Mouse (Mus musculus) lung, postnatal 25 days (tissue): ENCODE results near the gene Dna2.
"Not testable (repeated sequence)": the region's sequence is repeated elsewhere in the genome, so short reads cannot be mapped to it uniquely, and the experiment has no call there.

Source experiments
- DNase-seq: peaks from one replicate; pipeline ENCODE4 v3.0.0; 2022; ENCODE audit warnings: low spot score

Gene Dna2

DNA sequence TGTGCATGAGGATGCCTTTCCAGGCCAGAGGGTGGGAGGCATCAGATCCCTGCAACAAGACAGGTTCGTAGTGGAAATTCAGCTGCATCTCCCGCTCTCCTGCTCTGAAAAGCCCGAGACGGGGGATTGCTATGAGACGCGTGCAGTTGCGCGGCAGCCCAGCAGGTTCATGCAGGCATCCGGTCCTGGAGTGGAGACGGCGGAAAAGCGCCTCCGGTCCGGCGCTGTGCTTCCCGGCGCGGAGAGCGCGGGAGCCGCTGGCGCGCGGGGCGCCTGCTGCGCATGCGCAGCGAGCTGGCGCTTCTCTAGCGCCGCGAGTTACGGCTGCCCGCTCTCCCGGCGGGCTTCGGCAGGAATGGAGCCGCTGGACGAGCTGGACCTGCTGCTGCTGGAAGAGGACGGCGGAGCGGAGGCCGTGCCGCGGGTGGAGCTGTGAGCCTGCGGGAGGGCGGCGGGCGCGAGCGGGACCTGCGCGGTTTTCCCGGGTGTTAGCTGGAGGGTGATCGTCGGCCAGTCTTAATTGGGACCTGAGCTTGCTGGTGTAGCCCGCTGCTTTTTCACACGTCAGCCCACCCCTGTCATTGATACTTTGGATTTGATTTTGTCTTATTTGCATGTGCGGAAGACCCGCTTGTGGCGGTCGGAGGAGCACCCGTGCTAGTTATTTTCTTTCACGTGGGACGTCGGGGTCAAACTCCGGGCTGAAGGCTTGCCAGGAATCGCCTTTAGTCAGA, at the start of gene Dna2:
Gene Dna2 (plus strand): TSS at position 289 of the 734 bp plus-strand sequence.
- DNase-seq = peak; percentile 69

DNA sequence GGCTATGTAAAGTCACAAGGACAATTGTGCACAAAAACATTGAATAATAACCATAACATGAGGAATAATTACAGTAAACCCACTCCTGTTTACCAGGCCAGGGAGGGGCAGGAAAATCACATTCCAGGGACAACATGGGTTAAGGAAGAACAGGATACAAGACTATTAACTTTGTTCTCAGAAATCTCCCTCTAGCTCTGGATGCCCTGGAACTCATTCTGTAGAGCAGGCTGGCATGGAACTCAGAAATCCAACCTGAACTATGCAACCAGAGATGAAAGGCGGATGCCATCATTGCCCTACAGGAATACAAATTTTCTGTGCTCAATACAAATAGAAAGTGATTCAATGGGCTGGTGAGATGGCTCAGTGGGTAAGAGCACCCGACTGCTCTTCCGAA, 49.4 kb upstream of the Dna2 start:
- DNase-seq = no peak

DNA sequence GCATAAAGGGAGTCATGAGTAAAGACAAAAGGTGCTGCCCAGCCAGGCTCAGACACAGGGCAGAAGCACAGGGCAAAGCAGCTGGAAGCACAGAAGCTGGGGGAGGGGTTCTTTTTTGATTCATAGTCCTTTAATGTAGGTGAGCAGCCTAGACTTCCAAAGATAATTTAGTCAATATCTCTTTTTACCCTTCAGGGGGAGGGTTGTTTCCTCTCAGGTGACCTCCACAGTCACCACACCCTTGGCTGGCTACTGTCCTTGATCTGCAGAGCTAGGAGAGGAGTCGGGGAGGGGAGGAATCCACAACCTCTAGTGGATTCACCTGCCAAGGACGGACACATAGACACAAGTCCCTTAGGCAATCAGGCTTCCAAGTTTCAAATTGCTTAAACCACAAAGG, 48.8 kb upstream of the Dna2 start:
- no peak for DNase-seq

DNA sequence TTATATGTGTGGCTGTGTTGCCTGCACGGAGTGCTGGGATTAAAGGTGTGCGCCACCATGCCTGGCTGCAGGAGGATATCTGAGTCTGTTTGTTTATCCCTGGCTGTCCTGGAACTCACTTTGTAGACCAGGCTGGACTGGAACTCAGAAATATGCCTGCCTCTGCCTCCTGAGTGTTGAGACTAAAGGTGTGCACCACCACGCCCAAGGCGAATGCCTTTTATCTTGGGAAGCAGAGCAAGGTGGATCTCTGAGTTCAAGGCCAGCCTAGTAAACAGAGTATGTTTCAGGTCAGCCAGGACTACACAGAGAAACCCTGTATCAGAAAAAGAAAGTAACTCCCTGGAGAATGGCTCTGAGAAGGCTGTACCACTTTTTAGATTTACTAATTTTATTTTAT, 46.7 kb upstream of the Dna2 start:
- no peak for DNase-seq

DNA sequence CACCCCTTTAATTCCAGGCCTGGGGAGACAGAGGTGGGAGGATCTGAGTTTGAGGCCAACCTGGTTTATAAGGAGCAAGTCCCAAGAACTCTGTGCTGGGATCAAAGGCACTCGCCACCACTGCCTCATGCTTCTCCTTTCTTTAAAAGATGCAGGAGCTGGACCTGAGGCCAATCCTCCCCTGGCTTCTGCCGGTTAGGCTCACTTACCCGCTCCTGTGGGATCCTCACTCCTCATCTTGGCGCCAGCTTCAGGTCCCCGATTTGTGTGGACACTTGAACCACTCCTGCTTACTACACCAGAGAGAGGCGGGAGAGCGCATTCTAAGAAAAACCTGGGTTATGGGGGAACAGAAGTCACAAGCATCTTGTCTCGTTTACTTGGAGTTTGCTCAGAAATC, 45.0 kb upstream of the Dna2 start:
- no peak for DNase-seq

DNA sequence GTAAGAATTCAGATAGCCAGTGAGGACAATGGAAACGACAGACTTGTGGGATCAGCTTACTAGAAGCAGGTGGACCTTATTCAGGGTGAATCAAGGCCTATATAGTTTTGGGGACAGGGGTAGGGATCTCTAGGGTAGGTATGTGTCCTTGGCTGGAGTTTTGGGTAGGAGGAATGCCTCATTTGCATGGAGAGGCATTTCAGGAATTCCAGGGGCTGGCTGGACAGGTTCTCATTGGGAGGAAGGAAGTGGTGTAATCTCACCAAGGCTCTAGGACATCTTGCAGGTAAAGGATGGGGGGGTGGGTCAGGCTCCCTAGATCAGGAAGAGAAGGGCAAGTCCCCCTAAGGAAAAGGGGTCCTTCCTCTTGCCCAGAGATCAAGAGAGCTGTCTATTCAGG, 44.0 kb upstream of the Dna2 start:
- no peak for DNase-seq

DNA sequence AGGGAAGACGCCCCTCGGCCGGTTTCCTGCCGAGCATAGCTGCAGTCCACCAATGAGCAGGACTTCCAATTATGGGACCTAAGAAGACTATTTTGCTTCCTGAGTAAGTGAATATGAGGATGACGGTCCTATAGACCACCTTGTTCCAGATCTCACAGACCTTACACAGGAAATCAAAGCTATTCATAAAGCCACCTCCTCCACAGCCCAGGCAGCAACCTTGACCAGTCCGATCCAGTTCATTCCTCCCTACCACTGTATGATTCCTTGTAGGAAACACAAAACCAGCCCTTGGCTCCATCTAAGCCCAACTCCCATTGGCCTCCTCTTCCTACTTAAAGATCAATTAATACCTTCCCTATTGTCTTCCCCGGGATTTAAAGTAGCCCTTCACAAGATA, 40.5 kb upstream of the Dna2 start:
- no peak for DNase-seq

DNA sequence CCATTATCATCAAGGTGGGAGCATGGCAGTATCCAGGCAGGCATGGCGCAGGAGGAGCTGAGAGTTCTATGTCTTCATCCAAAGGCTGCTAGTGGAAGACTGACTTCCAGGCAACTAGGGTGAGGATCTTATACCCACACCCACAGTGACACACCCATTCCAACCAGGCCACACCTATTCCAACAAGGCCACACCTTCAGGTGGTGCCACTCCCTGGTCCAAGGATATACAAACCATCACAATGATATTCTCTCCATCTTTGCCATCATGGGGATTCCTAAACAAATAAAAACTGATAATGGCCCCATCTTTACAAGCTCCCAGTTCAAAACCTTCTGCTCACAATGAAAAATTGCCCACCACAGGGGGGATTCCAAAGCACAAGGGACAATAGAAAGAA, 37.9 kb upstream of the Dna2 start, which contains the start of gene Tet1:
Gene Tet1 (minus strand): TSS at position 101 of the 400 bp plus-strand sequence.
- not testable (repeated sequence) for DNase-seq

DNA sequence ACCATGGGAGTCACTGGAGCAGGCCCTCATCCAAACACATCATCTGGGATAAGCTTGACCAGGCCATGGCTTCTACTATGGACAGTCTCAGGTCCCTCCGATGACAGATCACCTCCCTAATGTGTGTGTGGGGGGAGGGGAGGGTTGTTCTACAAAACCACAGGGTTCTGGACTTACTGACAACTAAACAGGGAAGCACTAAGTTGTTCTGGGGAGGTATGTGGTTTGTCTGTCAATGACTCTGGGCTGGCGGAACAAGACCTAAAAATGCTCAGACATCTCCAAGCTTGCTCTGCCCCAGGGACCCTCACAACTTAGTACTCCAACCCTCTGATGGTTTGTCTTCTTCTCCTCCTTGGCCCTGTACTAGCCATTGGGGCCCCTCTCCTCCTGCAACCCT, 35.7 kb upstream of the Dna2 start:
- DNase-seq = no peak

DNA sequence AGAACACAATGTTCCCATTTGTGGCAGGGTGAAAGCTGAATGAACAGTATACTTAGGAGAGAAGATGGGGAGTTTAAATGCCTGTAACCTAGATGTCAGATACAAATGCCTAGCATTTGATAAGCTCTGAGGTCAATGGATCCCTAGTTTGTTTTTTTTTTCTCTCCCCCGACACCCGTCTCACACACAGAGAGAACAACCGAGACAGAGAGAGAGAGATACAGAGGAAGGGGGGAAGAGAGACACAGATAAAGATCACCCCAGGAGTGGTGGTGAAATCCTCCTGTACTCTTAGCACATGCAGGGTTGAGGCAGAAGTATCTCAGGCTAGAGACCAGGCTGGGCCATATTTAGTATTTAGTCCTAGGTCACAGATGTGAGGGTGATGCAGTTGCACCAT, 27.8 kb upstream of the Dna2 start:
- DNase-seq = no peak

DNA sequence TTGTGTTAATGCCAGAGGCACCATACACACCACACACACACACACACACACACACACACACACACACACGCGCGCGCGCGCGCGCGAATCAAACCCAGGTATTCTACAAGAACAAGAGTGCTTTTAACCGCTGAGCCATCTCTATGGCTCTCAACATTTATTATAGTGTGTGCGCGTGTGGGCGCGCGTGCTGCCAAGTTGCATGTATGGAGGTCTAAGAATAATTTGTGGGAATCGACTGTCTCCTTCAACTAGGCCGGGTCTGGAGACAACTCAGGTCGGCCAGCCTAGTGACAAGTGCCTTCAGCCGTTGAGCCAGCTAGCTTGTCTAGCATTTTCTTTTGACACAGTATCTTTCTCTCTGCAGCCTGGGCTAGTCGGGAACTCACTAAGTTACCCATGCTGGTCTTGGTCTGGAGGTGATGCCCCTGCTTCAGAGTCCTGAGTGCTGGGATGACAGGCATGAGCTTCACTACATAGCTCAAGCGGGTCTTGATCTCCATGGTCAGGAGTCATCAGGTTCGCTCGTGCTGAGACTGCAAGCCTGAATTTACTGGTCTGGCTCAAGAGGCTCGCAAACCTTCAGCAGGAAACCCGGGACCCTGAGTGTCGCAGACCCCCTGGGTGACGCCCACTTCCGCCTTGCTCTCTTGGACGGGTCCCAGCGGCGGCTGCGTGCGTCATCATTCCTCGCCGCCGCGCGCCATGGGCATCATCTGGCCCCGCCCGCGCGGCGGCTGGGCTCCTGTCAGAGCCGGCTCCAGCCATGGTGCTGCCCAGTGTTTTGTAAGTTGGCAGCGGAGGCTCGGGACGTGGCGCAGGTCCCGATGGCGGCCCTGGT, 26.7 kb upstream of the Dna2 start, which contains the start of gene Slc25a16:
Gene Slc25a16 (plus strand): TSS at position 709 of the 841 bp plus-strand sequence.
- DNase-seq = peak; percentile 90

DNA sequence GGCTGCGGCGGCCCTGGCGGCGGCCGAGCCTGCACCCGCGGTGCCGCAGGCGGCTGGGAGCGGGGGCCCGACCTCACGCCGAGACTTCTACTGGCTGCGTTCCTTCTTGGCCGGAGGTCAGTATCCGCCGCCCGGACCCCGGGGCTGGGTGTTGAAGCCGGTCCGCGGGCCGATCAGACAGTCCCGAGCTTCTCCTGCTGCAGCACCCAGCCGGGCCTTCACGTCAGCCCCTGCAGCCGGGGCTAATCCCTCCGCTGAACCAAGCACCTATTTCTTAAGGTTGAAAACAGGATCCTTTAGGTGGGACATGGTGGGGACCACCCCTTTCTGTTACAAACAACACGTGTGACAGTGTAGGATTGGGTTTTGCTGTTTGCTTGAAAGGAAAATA, 26.1 kb upstream of the Dna2 start:
- no peak for DNase-seq

DNA sequence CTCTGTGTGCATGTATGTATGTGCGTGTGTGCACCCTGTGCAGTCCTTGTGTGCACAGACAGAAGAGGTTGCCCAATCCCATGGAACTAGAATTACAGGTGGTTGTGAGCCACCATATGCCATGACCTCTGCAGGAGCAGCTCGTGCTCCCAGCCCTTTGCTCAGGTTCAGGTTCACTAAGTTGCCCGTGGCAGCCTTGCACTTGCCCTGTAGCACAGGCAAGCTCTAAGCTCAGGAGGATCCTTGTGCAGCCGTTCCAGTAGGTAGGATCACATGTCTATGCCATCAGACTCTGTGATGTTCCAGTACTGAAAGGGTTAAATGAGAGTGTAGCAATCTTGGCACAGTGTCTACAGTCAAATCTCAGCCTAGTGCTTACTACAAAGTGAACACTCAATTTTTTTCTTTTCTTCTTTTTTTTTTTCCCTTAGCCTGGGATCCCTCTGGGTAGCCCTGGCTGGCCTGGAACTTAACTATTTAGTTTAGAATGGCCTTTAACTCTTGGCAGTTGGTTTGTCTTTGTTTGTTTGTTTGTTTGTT, 22.7 kb upstream of the Dna2 start:
- DNase-seq = no peak

DNA sequence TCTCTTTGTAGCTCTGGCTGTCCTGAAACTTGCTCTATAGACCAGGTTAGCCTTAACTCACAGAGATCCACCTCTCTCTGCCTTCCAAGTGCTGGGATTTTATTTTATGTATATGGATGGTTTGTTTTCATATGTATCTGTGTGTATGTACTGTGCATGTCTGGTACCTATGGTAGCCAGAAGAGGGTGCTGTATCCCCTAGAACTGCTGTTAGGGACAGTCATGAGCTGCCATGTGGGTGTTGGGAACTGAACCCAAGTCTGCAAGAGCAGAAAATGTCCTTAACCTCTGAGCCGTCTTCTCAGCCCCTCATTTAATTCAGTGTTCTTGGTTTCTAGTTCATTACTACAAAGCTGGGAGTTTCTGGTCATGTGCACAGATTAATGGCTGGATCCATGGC, 14.4 kb upstream of the Dna2 start:
- DNase-seq = no peak

DNA sequence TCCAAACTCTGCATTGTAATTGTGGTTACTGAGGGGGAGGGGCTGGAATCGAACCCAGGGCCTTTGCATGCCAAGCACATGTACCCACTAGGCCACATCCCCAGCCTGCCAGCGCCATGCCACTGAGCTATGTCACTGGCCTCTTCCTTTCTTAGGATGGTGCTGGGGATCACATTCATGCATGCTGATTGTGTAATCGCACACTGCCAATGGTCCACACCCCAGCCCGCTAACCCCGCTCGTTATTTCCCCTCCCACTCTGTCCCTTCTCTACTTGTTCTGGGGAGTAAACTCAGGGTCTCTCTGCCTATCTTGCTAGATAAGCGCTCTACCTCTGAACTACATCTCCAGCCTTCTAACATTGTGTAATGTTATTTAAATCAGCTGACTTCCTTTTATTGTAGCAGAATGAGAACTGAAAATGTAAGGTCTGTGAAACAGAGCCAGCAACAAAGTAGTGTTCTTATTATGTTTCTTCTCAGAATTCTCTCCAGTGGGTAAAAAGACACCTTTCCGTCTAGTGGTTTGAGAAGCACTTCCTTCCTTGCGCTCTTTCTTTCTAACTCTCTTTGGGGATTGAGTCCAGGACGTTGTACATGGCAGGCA, 1.7 kb upstream of the Dna2 start:
- no peak for DNase-seq

DNA sequence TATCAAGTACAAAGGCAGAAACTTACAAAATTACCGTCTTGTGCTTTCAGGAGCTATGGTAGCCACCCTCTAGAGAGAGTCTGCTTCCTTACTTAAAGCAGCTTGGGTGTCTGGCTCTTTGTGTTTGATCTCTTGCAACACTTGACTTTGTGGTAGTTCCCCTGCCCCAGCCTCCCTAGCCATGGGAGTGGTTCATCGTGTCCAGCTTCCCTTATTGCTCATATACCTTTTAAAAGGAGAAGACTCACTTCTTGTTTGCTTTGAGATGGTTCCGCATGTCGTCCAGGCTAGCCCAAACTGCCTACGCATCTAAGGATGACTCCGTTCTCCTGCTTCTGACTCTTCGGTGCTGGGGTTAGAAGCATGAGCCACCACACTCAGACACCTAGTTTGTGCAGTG, 1.7 kb downstream of the Dna2 start:
- peak; percentile 35 for DNase-seq

DNA sequence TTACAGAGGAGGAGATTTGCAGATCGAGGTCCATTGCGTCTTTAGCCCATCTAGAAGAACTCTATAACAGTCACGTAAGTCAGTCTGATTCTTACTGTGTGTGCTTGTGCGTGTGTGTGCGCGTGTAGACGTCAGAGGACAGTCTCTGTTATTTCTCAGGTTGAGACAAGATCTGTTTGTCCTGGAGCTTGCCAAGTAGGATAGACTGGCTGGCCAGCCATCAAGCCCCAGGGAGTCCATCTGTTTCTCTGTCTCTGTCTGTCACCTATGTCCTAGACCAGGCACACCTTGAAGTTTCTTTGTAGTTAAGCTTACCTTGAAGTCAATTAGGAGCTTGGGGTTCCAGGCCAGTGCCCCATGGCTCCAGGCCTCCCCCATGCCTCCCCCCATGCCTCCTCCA, 17.1 kb downstream of the Dna2 start:
- no peak for DNase-seq

DNA sequence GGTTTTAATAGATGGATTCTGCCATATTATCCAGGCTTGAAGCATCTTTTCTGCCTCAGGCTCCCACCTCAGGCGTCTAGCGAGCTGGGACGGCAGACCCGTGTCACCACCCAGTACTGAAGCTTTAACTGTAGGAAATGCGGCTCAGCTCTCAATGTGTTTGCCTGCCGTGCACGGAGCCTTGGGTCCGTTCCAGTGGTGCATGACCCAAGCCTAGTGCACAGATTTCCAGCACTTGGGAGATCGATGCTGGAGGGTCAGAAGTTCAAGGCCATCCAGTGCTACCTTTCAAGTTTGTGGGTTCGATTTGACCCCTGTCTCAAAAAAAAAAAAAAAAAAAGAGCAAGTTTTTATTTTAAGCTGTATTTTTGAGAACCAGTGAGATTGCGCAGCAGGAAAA, 19.0 kb downstream of the Dna2 start:
- DNase-seq = no peak

DNA sequence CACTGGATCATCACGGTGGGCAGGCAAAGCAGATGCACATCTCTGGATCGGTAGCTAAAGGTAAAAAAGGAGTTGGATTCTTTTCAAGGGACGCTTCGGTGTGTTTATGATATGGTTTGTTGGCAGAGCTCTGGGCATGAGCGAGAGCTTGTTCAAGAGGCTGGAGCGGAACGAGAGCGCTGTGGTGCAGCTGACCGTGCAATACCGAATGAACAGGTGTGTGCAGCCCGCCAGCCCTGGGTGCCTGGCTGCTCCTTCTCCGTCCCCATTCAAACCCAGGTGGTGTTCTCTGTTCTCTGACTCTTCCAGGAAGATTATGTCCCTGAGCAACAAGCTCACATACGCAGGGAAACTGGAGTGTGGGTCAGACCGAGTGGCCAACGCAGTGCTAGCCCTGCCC, 19.5 kb downstream of the Dna2 start:
- no peak for DNase-seq

DNA sequence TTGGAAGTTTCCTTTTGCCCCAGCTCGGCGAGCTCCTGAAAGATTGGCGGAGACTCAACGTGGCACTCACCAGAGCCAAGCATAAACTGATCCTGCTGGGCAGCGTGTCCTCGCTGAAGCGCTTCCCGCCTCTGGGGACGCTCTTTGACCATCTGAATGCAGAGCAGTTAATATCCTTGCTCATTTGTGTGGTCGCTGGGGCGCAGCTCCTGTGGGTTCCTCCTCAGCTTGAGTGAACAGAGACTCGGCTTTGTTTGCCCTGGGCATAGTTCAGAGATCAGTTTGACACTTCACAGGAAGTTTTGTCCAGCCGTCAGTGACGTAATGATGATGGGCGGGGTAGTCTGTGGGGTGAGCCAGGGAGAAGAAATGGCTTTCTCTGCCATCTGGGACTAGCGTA, 25.0 kb downstream of the Dna2 start:
- no peak for DNase-seq

DNA sequence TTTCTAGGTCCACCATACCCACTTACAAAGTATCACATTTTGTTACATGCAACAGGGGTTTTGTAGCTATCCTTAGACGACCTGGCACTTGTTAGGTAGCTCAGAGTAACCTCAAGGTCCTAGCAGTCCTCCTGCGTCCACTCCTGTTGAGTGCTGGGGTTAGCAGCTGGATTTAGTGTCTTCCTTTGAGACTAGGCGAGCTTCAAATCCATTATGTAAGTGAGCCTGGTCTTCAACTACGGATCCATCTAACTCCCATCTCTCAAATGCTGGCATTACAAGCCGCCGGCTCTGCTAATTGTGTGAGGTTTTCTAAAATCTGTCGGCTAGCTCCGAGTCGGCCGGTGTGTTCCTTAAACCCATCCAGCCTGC, 32.8 kb downstream of the Dna2 start:
- DNase-seq = no peak

DNA sequence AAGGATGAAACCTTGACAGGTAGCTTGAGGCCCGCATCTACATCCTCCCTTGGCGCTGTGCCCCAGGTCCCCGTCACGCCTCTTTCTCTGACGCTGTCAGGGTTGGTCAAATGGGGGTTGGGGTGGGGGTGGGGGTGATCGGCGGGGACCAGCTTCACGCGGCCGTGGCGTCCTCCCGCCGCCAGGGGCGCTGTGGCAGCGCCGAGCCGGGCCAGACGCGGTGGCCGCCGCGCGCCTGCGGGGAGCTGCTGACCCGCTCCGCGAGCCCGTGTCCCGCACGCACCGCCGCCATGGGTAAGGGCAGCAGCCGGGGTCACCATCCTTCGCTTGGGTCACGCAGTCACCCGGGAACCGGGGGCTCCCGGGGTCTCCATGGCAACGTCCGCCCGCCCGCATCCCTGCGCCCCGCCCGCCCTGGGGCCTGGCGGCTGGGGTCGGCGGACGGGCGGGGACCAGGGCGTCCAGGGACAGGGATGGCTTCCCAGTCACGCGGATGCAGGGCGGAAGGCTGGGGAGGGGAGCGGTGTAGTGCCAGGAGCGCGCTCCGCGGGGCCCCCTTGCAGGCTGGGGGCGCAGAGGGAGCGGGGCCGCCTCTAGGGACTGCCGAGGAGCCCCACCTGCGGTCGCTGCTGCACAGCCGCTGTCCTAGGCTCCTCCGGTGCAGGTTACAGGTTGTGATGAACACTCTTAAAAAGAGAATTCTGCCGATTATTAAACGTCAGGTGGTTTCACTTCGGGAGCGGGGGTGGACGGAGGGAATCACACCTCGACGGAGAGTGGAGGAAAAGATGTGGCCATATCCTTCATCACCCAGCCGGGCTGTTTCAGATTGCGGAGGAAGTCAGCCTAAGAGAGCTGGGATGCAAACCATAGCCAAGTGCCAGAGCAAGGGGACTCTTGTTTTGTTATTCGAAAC, 33.5 kb downstream of the Dna2 start, which contains the start of gene Rufy2:
Gene Rufy2 (plus strand): TSS at position 185 of the 916 bp plus-strand sequence.
- peak; percentile 75 for DNase-seq
